Mouse (Mus musculus) kidney, postnatal 0 days (tissue): ENCODE data around the gene Ergic1. TPM values are rescaled to one million over a fixed set of nuclear protein-coding genes. Genes with fewer than 3 reads are reported as not detected.

ENCODE experiments used
- ATAC-seq: fragments of 200-750 bp; cut with Nextera tagmentation; replicated peaks from 2 replicates; pipeline ENCODE4 v1.8.0; 2017; ENCODE audit warnings: low read depth, moderate number of reproducible peaks, moderate TSS enrichment, moderate library complexity; ENCODE audit not compliant: low FRiP score
- DNase-seq: peaks from one replicate; pipeline ENCODE4 v3.0.0-alpha.2; 2016; ENCODE audit warnings: low spot score
- H3K27ac ChIP-seq: fragments of 300-500 bp; sonication (generic); 2 replicates; pipeline ENCODE4 v1.5.1; 2014; ENCODE audit warnings: mild to moderate bottlenecking
- H3K27me3 ChIP-seq: fragments of 300-500 bp; sonication (generic); 2 replicates; pipeline ENCODE4 v1.6.1; 2014; ENCODE audit warnings: low read length, mixed read lengths; ENCODE audit not compliant: insufficient read depth
- H3K36me3 ChIP-seq: fragments of 300-500 bp; sonication (generic); 2 replicates; pipeline ENCODE4 v1.6.1; 2014; ENCODE audit warnings: low read length, mixed read lengths; ENCODE audit not compliant: insufficient read depth
- H3K4me1 ChIP-seq: fragments of 300-500 bp; sonication (generic); replicated peaks from 2 replicates; pipeline ENCODE4 v1.6.1; 2014; ENCODE audit warnings: antibody characterized with exemption, low read length, mixed read lengths; ENCODE audit not compliant: insufficient read depth
- H3K4me2 ChIP-seq: fragments of 300-500 bp; sonication (generic); 2 replicates; pipeline ENCODE4 v1.6.1; 2014; ENCODE audit warnings: mild to moderate bottlenecking, low read length, moderate library complexity, mixed read lengths
- H3K4me3 ChIP-seq: fragments of 300-500 bp; sonication (generic); replicated peaks from 2 replicates; pipeline ENCODE4 v1.5.1; 2014; ENCODE audit warnings: low read depth, low read length
- H3K9ac ChIP-seq: fragments of 300-500 bp; sonication (generic); 2 replicates; pipeline ENCODE4 v1.6.1; 2014; ENCODE audit warnings: low read depth, low read length
- H3K9me3 ChIP-seq: fragments of 300-500 bp; sonication (generic); replicated peaks from 2 replicates; pipeline ENCODE4 v1.6.1; 2016; ENCODE audit warnings: low read length, inconsistent platforms, mixed read lengths
- CTCF ChIP-seq: IDR thresholded peaks from 2 replicates; pipeline ENCODE4 v1.5.1; 2016; ENCODE audit warnings: antibody characterized with exemption, low read depth, mild to moderate bottlenecking, moderate library complexity
- WGBS: fragments of 180-500 bp; shearing (Covaris S2); extraction: QIAGEN DNeasy Blood & Tissue Kit; methylation state at CpG from one replicate; pipeline ENCODE4 v1.1.7; 2014; 5-methylcytosine and 5-hydroxymethylcytosine counted together
- polyA plus RNA-seq: library from polyadenylated mRNA; unstranded; fragments of >200 nt; fragmentation: Nextera tagmentation; extraction: Ambion mirVana; gene quantifications from 2 replicates; pipeline ENCODE4 v1.2.1, GENCODE M21; 2015

Gene Ergic1
- polyA plus RNA-seq, 1 experiment from 2014 or later: 107 TPM

- no peaks in the 10 kb centered on the region for H3K27me3 ChIP-seq
- no peak overlapping the region for H3K9ac ChIP-seq
- H3K27ac ChIP-seq: no peak overlapping the region
- no peak overlapping the region for H3K4me2 ChIP-seq
- 84% methylated on average over 5 of the region's 5 CpGs for WGBS
- no peak for TF ChIP-seq CTCF
- no peaks in the 10 kb centered on the region for H3K9me3 ChIP-seq
- H3K36me3 ChIP-seq: no peaks in the 10 kb centered on the region; the same call in 1 of the 2 replicates
- no peaks in the 10 kb centered on the region for H3K4me1 ChIP-seq
- ATAC-seq (no peak), DNase-seq (no peak)
- no peak overlapping the region for H3K4me3 ChIP-seq
These were observed 128.9 kb downstream of the Ergic1 start for GRCm38 (mm10) chr17:26690236-26690635.

GRCm38 (mm10) chr17:26691110-26691509, 129.8 kb downstream of the Ergic1 start:
- WGBS: 89% methylated on average over 7 of the region's 7 CpGs

DNA sequence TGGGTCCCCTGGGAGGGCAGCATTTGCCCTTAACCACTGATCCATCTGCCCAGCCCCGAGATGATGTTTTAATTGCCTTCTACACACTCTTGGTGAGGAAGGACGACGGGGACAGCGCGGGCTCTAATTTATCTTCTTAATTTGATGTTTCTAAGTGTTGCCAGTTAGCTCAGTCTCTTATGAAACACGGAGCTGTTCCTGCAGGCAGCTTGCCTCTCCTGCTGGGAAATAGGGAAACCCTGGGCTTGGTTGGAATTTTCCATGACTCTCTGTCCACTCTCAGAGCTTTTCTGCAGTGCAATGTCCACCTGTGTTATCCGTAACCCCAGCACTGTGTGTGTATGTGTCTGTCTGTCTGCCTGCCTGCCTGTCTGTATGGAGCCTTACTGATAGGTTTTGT, 132.1 kb downstream of the Ergic1 start:
- Histone ChIP-seq H3K27me3 (no peaks in the 10 kb centered on the region), H3K4me3 (no peak overlapping the region), H3K27ac (no peak overlapping the region; the same call in 1 of the 2 replicates), H3K9me3 (no peaks in the 10 kb centered on the region), H3K4me2 (no peak overlapping the region), H3K36me3 (peaks cover 13% of the 10 kb centered on the region), H3K9ac (no peak overlapping the region), H3K4me1 (no peaks in the 10 kb centered on the region)
- ATAC-seq (no peak), DNase-seq (no peak)
- TF ChIP-seq CTCF: no peak
- 50% methylated on average over 7 of the region's 7 CpGs for WGBS

More at GRCm38 (mm10) chr17:26691110-26691509, 129.8 kb downstream of the Ergic1 start:
- TF ChIP-seq CTCF: no peak
- no peak overlapping the region for H3K4me3 ChIP-seq
- DNase-seq (no peak), ATAC-seq (no peak)
- H3K4me1 ChIP-seq: no peaks in the 10 kb centered on the region
- no peaks in the 10 kb centered on the region for H3K9me3 ChIP-seq
- no peak overlapping the region for H3K9ac ChIP-seq
- no peaks in the 10 kb centered on the region for H3K27me3 ChIP-seq
- no peak overlapping the region for H3K27ac ChIP-seq
- no peak overlapping the region for H3K4me2 ChIP-seq
- peaks cover 3% of the 10 kb centered on the region; the same call in 1 of the 2 replicates for H3K36me3 ChIP-seq

GRCm38 (mm10) chr17:26694171-26694570, 132.9 kb downstream of the Ergic1 start:
- Histone ChIP-seq H3K9ac (no peak overlapping the region), H3K27ac (no peak overlapping the region), H3K9me3 (no peaks in the 10 kb centered on the region), H3K4me1 (no peaks in the 10 kb centered on the region), H3K27me3 (no peaks in the 10 kb centered on the region), H3K4me2 (no peak overlapping the region), H3K36me3 (peaks cover 20% of the 10 kb centered on the region), H3K4me3 (no peak overlapping the region)
- no peak for ATAC-seq
- DNase-seq: peak; percentile 28
- TF ChIP-seq CTCF: no peak
- WGBS: 41% methylated on average over 7 of the region's 7 CpGs

GRCm38 (mm10) chr17:26695193-26695592, 133.9 kb downstream of the Ergic1 start:
- no peak overlapping the region for H3K4me2 ChIP-seq
- no peak for TF ChIP-seq CTCF
- ATAC-seq (no peak), DNase-seq (no peak)
- no peaks in the 10 kb centered on the region for H3K9me3 ChIP-seq
- no peak overlapping the region for H3K9ac ChIP-seq
- no peaks in the 10 kb centered on the region for H3K27me3 ChIP-seq
- WGBS: 96% methylated on average over 3 of the region's 3 CpGs
- peaks cover 23% of the 10 kb centered on the region for H3K36me3 ChIP-seq
- H3K27ac ChIP-seq: no peak overlapping the region
- H3K4me3 ChIP-seq: no peak overlapping the region
- H3K4me1 ChIP-seq: no peaks in the 10 kb centered on the region

GRCm38 (mm10) chr17:26698846-26699245, 137.6 kb downstream of the Ergic1 start:
- H3K36me3 ChIP-seq: peaks cover 26% of the 10 kb centered on the region
- no peak overlapping the region for H3K4me3 ChIP-seq
- WGBS: 93% methylated on average over 5 of the region's 5 CpGs
- H3K9ac ChIP-seq: no peak overlapping the region
- H3K9me3 ChIP-seq: no peaks in the 10 kb centered on the region
- no peak overlapping the region for H3K27ac ChIP-seq
- ATAC-seq: no peak
- H3K4me1 ChIP-seq: no peaks in the 10 kb centered on the region
- DNase-seq: no peak
- H3K4me2 ChIP-seq: no peak overlapping the region
- TF ChIP-seq CTCF: peak; percentile 54; the same call in 1 of the 2 replicates
- no peaks in the 10 kb centered on the region for H3K27me3 ChIP-seq
